Mouse (Mus musculus): ENCODE data around the gene Defb10. TPM values are rescaled to one million over a fixed set of nuclear protein-coding genes. Genes with fewer than 3 reads are reported as not detected.
"Not testable (repeated sequence)": the region's sequence is repeated elsewhere in the genome, so short reads cannot be mapped to it uniquely, and the experiment has no call there.

The Defb10 gene
- not detected in 2 replicates for polyA plus RNA-seq (2015; fragmentation: Nextera tagmentation; extraction: Ambion mirVana)

- not testable (repeated sequence) for H3K4me1 ChIP-seq; H3K27me3 ChIP-seq; H3K4me3 ChIP-seq; H3K4me2 ChIP-seq (replicated peaks); ATAC-seq (replicated peaks); H3K36me3 ChIP-seq; H3K27ac ChIP-seq (replicated peaks); H3K9ac ChIP-seq (replicated peaks); H3K9me3 ChIP-seq
- 3% methylated on average over 1 of the region's 1 CpGs for WGBS
Measured at GRCm38 (mm10) chr8:21858586-21858985, at the start of gene Defb10. Gene Defb10, plus strand, starts transcription at chr8:21858901.

GRCm38 (mm10) chr8:21885321-21885720 lies 26.6 kb downstream of the Defb10 start, which contains the start of gene Defb9:
Gene Defb9, minus strand, starts transcription at chr8:21885421.
- not testable (repeated sequence) for H3K9me3 ChIP-seq; H3K27ac ChIP-seq (replicated peaks); H3K4me2 ChIP-seq (replicated peaks); ATAC-seq (replicated peaks); H3K4me3 ChIP-seq; H3K4me1 ChIP-seq; H3K9ac ChIP-seq (replicated peaks); H3K27me3 ChIP-seq; H3K36me3 ChIP-seq

GRCm38 (mm10) chr8:21906290-21906689 lies 47.6 kb downstream of the Defb10 start, which contains the start of gene Defb11:
Gene Defb11, minus strand, starts transcription at chr8:21906412.
- not testable (repeated sequence) for H3K4me2 ChIP-seq (replicated peaks); ATAC-seq (replicated peaks); H3K9ac ChIP-seq (replicated peaks); H3K9me3 ChIP-seq; H3K36me3 ChIP-seq; H3K4me3 ChIP-seq; H3K4me1 ChIP-seq; H3K27ac ChIP-seq (replicated peaks); H3K27me3 ChIP-seq

Other genes with a start within 250 kb of the Defb10 start
- gene Defa26, start 240.7 kb upstream of the Defb10 start, polyA plus RNA-seq (2015; fragmentation: Nextera tagmentation; extraction: Ambion mirVana): not detected in 2 replicates
- not detected in 2 replicates for gene Defa17, start 203.1 kb upstream of the Defb10 start, polyA plus RNA-seq (2015; fragmentation: Nextera tagmentation; extraction: Ambion mirVana)
- not detected in 2 replicates for gene Defa34, start 193.1 kb upstream of the Defb10 start, polyA plus RNA-seq (2015; fragmentation: Nextera tagmentation; extraction: Ambion mirVana)
- gene AY761184, start 155.3 kb upstream of the Defb10 start, polyA plus RNA-seq (2015; fragmentation: Nextera tagmentation; extraction: Ambion mirVana): not detected in 2 replicates
- gene Defa24, start 124.4 kb upstream of the Defb10 start, polyA plus RNA-seq (2015; fragmentation: Nextera tagmentation; extraction: Ambion mirVana): not detected in 2 replicates
- not detected in 2 replicates for gene Defb50, start 35.4 kb upstream of the Defb10 start, polyA plus RNA-seq (2015; fragmentation: Nextera tagmentation; extraction: Ambion mirVana)
- gene Defb2, start 19.0 kb upstream of the Defb10 start, polyA plus RNA-seq (2015; fragmentation: Nextera tagmentation; extraction: Ambion mirVana): not detected in 2 replicates
- not detected in 2 replicates for gene Defb9, start 26.5 kb downstream of the Defb10 start, polyA plus RNA-seq (2015; fragmentation: Nextera tagmentation; extraction: Ambion mirVana)
- gene Defb11, start 47.5 kb downstream of the Defb10 start, polyA plus RNA-seq (2015; fragmentation: Nextera tagmentation; extraction: Ambion mirVana): 6.7 and 13.5 TPM in 2 replicates
- gene Defb15, start 73.8 kb downstream of the Defb10 start, polyA plus RNA-seq (2015; fragmentation: Nextera tagmentation; extraction: Ambion mirVana): not detected in 2 replicates
- gene Defb35, start 79.5 kb downstream of the Defb10 start, polyA plus RNA-seq (2015; fragmentation: Nextera tagmentation; extraction: Ambion mirVana): not detected in 2 replicates
- gene Defb13, start 87.9 kb downstream of the Defb10 start, polyA plus RNA-seq (2015; fragmentation: Nextera tagmentation; extraction: Ambion mirVana): not detected in 2 replicates
- gene Fam90a1a, start 99.8 kb downstream of the Defb10 start, polyA plus RNA-seq (2015; fragmentation: Nextera tagmentation; extraction: Ambion mirVana): not detected in 2 replicates
- gene Ccdc70, start 110.9 kb downstream of the Defb10 start, polyA plus RNA-seq (2015; fragmentation: Nextera tagmentation; extraction: Ambion mirVana): not detected in 2 replicates
- gene Atp7b, start 201.4 kb downstream of the Defb10 start, polyA plus RNA-seq (2015; fragmentation: Nextera tagmentation; extraction: Ambion mirVana): 1.3 and 1.7 TPM in 2 replicates
- gene Alg11, start 201.8 kb downstream of the Defb10 start, polyA plus RNA-seq (2015; fragmentation: Nextera tagmentation; extraction: Ambion mirVana): 29.9 and 31.2 TPM in 2 replicates